Mouse (Mus musculus) spleen, adult 18-20 months (tissue): ENCODE measurements around the gene Xpnpep1.

Experiments used
- DNase-seq, 2 experiments: peaks; one replicate each; pipeline ENCODE4 v3.0.0; 2022; ENCODE audit warnings: mixed read lengths in 2 of 2

Gene Xpnpep1

DNA sequence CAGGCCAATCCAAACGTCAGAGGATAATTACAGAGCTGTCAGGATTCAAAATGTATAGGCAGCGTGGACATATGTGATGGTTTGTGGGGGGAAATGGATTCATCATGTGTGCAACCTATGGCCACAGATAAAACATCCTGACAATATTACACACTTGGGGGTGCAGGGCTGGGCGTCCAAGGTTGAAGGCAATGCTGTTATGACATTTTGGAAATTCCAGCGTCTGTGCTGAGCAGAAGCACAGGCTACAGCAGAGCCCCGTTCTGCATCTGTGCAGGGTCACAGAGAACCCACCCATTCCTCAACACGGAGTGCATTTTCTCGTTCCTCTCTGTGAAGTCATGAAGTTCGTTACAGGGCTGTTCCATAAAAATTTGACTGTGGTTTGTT is 25.0 kb upstream of the Xpnpep1 start:
- no peak for DNase-seq

DNA sequence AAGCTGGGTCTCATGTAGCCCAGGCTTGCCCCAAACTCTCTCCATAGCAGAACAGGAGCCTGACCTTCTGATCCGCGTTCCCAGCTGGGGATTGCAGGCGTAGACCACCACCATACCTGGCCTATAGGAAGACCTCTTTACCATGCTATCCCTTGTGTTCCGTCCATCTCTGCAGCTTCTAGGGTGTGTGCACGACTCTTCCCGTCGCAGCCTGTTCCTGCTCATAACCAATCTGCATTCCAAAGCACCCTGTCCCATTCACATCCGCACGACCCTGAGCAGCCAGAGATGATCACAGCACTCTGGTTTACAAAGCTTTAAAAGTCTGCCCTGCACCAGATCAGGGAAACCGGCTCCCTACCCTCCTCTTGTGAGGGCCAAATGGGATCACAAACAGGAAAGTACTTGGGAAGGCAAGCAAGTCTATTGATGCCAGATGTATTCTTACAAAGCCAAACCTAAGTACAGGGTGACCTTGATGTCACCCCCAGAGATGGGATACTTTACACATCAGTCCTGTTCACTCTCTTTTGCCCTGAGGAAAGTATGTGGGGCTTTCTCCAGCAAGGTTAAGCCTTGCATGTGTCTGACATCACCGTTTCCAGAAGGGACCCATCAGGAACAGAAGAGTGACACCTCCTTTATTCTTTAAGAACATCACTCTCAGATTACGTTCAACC is 24.4 kb upstream of the Xpnpep1 start:
- no peak for DNase-seq

DNA sequence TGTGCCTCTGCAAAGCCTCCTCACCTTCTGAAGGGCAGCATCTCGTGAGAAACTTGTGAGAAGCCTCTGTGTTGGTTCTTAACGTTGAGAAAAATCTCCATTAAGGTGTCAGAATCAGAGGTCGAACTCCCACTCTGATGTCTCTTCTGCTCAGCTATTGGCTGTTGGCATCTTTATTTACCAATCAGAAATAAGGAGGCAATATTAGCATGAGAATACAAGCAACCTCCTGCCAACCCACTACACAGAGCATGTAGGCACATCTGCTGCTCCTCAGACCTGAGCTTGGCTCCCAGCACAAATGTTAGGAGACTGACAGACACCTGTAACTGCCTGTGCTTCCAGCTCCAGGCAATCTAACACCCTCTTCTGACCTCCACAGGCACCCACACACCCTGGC is 22.0 kb upstream of the Xpnpep1 start:
- no peak for DNase-seq

- no peak for DNase-seq
Measured at GRCm38 (mm10) chr19:53059344-53060111, 19.5 kb upstream of the Xpnpep1 start.

- no peak for DNase-seq
Measured at GRCm38 (mm10) chr19:53058726-53059334, 18.8 kb upstream of the Xpnpep1 start.

- no peak for DNase-seq
Measured at GRCm38 (mm10) chr19:53057980-53058725, 18.1 kb upstream of the Xpnpep1 start.

DNA sequence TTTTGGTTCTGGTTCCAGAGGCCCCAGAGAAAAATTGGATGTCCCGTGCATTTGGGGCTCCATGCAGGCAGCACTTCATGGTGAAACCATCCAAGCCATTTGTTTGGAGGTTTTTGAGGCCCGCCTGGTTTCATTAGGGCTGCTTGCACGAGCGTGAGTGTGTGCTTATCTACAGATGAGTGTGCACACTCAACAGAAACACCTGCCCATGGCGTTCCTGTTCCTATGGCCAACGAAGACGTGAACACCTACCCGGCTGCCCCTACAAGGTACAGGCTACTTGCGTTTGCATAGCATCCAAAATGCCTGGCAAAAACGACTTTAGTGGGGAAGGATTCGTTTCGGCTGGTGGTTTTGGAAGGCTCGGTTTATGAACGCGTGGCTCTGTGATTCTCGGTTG is 13.3 kb upstream of the Xpnpep1 start:
- no peak for DNase-seq

DNA sequence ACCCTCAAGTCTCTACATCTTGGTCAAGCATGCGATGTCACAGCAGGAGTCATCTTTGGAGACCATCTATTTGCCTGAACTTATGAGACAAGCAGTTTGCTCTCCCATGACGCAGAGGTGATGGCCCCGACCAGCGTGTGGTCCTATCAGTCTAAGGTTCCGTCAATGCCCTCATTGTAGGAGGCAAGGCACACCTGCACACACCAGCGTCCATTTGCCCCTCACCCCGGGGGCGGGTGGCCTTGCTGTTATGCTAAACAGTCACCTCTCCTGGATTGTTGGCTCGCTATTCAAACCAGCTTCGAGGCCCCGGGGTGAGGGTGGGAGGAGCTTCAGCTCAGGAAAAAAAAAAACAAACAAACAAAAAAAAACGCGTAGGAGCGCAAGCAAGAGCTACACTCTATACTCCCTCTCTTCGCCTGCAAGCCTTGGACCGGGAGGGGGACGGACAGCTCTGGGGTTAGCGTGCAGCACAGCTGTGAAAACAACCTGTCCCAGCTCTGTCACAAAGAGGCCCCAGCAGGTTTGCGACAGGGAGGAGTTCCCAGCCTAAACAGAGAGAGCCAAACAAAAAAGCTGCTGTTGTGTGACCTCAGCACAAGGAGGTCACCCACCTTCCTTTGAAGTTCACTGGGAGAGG is 12.1 kb upstream of the Xpnpep1 start:
- no peak for DNase-seq

- no peak for DNase-seq
Measured at GRCm38 (mm10) chr19:53051288-53051985, 11.4 kb upstream of the Xpnpep1 start.

DNA sequence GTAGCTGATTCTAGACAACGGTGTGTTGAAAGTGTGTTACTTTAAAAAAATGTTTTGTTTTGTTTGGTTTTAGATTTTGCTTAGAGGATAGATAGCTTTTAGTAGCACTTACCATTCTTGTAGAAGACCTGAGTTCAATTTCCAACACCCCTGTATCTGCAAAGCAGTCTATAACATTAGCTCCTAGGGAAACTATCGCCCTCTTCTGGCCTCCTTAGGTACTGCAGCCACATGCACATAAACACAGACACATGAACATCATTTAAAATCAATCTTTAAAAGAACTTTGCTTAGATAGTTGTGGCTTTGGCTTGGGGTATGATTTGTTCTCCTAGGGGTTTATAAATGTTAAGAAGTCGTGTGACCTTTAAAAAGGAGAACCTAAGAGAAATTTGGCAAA is 10.1 kb upstream of the Xpnpep1 start:
- DNase-seq: no peak

DNA sequence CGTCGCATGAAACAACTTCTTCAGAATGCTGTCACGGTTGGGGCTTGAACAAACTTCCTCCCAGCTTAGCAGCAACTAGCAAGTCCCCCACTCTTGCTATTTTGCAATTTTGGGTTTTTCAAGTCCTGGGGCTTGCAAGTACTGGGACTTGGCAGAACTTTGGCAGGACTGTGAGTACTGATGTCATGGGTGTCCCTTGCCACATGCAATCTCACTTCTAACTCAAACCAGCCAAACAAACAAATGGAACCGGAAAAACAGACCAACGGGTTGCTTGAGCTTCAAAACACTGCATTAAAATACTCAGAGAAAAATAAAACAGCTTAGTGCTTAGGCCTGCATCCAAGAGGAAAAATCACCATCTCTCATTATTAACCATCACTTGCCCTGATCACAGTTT is 7.2 kb upstream of the Xpnpep1 start:
- DNase-seq: no peak

DNA sequence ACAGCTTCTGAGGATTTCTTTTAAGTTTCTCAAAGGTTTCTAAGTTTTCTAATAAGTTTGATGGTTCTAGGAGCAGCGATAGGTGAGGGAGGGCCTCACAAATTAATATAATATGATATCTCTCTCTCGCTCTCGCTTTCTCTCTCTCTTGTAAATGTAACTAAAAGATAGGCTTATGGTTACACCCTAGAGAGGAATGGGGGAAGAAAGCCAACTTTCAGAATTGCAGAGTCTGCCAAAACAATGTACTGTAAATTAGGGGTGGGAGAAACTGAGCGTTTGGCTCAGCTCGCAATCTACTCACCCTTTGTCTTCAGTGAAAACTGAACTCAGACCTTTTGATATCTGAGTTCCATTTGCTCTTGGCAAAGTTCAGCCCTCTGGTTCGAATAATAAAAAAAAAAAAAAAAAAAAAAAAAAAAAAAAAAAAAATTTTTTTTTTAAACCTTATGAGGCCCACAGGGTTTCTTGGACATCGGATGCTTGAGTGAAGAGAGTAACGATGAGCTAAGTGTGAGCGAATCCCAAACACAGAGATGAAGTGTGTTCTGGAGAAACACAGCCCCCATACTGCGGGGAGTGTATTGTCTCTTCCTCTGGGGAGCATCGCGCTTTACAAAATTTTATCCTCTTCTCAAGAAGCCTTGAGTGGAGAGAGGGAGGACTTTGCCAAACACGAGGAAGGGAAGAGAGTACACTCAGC is 3.6 kb upstream of the Xpnpep1 start:
- no peak for DNase-seq

GRCm38 (mm10) chr19:53041570-53041969 is 1.6 kb upstream of the Xpnpep1 start:
- DNase-seq: no peak

DNA sequence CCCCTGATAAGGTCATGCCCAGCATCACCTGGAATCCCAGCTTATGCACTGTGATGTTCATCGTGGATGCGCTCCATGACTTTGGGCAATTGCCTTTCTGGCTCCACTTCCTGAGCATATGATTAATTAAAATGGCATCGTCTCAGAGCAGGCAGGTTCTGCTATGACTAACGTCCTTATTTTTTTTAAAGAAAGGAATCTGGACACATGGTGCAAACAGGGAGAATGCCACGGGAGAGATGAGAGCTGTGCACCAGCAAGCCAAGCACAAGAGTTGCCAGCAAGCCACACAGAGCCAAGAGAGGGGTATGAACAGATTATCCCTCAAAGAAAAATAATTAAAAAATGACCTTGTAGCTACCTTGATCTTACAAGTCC is 1.1 kb upstream of the Xpnpep1 start:
- no peak for DNase-seq

DNA sequence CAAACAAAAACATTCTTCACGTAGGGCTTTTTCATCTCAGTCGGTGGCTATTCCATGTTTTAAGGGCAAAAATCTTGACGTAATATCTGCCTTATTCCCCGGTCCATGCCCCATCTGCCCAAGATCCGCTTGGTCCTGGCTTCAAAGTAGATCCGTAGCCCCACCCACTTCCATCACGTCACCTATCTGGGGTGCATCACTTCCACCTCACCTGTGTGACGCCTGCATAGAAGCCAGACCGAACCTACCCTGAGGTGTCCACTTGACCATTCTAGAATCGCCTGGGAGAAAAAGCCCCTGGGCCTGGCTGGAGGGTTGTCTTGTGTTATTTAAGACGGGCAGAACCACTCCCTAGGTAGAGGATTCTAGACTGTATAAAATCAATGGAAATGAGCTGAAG is 924 bp downstream of the Xpnpep1 start:
- DNase-seq: peak in 1 of 2 experiments; percentile 26

DNA sequence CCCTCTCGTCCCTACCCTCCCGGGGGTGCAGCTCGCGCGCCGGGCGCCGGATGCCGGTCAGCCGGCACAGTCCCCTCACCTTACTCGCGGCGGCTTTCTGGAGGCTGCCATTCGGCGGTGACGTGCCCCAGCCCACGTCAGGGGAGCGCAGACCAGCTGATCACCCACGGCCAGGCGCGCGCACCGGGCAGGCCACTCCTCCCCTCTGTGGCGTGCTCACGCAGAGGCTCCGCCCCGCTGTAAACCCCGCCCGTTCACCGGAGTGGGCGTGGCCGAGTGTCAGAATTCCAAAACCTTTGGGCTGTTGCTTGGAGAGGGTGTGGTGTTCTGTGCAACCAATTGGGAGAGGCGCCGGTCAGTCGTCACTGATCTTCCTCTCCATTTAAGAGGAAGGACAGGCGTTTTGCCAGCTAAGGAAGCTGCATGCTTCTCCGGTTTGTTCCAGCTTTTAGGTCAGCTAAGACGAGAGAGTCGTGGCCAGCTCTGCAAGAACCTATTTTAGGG is 1.5 kb downstream of the Xpnpep1 start:
- DNase-seq: peak; percentile 87 to 93

DNA sequence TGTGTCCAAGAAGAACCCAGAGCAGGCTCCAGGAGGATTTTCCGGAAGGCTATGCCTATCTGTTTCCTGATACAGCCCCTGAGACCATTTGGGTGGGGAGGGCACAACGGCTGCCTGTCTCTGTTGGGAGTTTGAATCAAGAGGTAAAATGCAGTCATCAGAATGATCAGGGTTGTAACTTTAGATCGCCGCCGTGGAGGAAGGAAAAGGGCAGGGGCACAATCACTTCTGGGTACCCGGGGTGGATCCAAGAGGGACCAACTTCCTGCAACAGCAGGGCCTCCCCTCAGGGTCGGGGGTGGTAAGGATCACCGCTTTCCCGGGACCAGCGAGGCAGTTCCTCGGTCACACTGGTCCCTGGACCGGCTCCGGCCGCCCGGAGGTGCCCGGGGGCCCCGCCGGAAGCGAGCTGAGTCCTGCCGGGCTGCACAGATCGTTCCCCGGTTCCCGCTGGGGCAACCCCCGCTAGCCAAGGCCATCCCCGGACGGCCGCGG is 2.0 kb downstream of the Xpnpep1 start:
- no peak for DNase-seq

GRCm38 (mm10) chr19:53033159-53033943 is 6.7 kb downstream of the Xpnpep1 start:
- DNase-seq: no peak

GRCm38 (mm10) chr19:53032647-53033046 is 7.4 kb downstream of the Xpnpep1 start:
- no peak for DNase-seq

DNA sequence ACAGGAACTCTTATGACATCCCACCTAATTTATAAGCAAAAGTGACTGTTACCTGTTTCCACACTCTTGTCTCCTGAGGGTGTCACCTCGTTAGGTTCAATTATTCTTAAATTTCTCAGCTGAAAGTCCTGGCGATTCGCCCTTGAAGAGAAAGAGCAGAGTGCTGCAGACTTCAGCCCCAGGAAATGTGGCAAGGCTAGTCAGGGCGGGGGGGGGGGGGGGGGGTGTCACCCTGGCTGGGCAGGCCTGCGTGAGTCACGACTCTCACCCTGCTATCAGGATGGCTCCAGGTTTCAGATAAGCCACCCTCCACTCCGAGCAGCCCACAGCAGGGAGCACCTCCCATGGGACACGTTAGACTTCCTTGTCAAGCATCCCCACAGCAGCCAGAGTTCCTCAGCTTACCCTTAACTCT is 8.1 kb downstream of the Xpnpep1 start:
- DNase-seq: no peak
